Mouse (Mus musculus): ENCODE data around the gene Carns1. TPM values are rescaled to one million over a fixed set of nuclear protein-coding genes. Genes with fewer than 3 reads are reported as not detected.
A peak's percentile ranks its signal among the peaks of the same experiment; 100 is the strongest.

The Carns1 gene
- total and polyA plus RNA-seq, 2 experiments: 0.65 to 1.9 TPM

GRCm38 (mm10) chr19:4214071-4214770, 38.9 kb upstream of the Carns1 start, which contains the start of the genes Clcf1 and AC109138.7:
Gene Clcf1, plus strand, starts transcription at chr19:4214238.
Gene AC109138.7, plus strand, starts transcription at chr19:4214357.
- DNase-seq (ENCODE audit: extremely low read depth, low read depth, low spot score): no peak
- Histone ChIP-seq H3K36me3 (ENCODE audit: control insufficient read depth, insufficient read depth, low read length) (no peaks in the 10 kb centered on the region), H3K79me2 (ENCODE audit: control insufficient read depth, insufficient read depth, low read length) (no peaks in the 10 kb centered on the region), H3K9ac (ENCODE audit: low read depth, low read length) (peak within 1 kb of the TSS; percentile 86), H3K4me3 (ENCODE audit: insufficient read depth, low read depth, low read length) (peak within 1 kb of the TSS; percentile 65), H3K4me1 (ENCODE audit: control insufficient read depth, insufficient read depth, low read length) (peaks cover 5% of the 10 kb centered on the region; the same call in 1 of the 2 replicates), H3K27me3 (ENCODE audit: control insufficient read depth, insufficient read depth, low read length) (no peaks in the 10 kb centered on the region), H3K27ac (replicated peaks; ENCODE audit: insufficient read depth, low read depth, low read length) (0 out of 2 replicates have a peak within 1 kb of the TSS, but pooled peaks have one; percentile 11)
- WGBS: 2% methylated on average over 49 of the region's 49 CpGs
- no peak for TF ChIP-seq POLR2A (IDR thresholded peaks at IDR 0.05; ENCODE audit: extremely low read depth, insufficient read depth, low read length)
- no peak for TF ChIP-seq CTCF (IDR thresholded peaks at IDR 0.05; ENCODE audit: low read depth, low read length)

DNA sequence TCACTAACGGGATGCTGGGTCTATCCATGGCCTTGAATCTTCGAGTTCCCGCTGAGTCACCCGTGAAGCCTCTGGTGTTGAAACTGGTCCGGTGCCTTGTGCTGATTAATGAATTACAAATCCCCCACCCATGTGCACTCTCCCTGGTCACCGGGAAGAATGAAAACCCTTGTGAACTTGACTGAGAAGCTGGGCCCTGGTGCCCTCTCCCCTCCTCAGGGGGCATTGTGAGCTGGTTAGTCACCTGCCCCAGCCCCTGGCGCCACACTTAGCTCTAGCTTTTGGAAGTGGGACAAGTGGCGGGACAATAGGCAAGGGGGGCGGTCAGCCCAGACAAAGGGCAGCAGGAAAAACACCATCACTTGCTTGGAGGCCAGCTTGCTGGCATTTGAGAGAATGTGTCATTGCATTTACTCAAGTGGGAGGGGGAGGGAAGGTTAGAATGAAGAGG, 38.3 kb upstream of the Carns1 start:
- WGBS: 16% methylated on average over 9 of the region's 9 CpGs
- no peak overlapping the region for H3K27ac ChIP-seq (replicated peaks; ENCODE audit: insufficient read depth, low read depth, low read length)
- no peaks in the 10 kb centered on the region for H3K79me2 ChIP-seq (ENCODE audit: control insufficient read depth, insufficient read depth, low read length)
- peak; percentile 52 for DNase-seq (ENCODE audit: extremely low read depth, low read depth, low spot score)
- H3K4me1 ChIP-seq (ENCODE audit: control insufficient read depth, insufficient read depth, low read length): peaks cover 5% of the 10 kb centered on the region; the same call in 1 of the 2 replicates
- H3K27me3 ChIP-seq (ENCODE audit: control insufficient read depth, insufficient read depth, low read length): no peaks in the 10 kb centered on the region
- H3K36me3 ChIP-seq (ENCODE audit: control insufficient read depth, insufficient read depth, low read length): no peaks in the 10 kb centered on the region
- no peak for TF ChIP-seq CTCF (IDR thresholded peaks at IDR 0.05; ENCODE audit: low read depth, low read length)
- H3K9ac ChIP-seq (ENCODE audit: low read depth, low read length): no peak overlapping the region
- no peak overlapping the region for H3K4me3 ChIP-seq (ENCODE audit: insufficient read depth, low read depth, low read length)

- DNase-seq (ENCODE audit: extremely low read depth, low read depth, low spot score): no peak
- no peak for TF ChIP-seq CTCF (IDR thresholded peaks at IDR 0.05; ENCODE audit: low read depth, low read length)
- TF ChIP-seq POLR2A (IDR thresholded peaks at IDR 0.05; ENCODE audit: extremely low read depth, insufficient read depth, low read length): no peak
- Histone ChIP-seq H3K36me3 (ENCODE audit: control insufficient read depth, insufficient read depth, low read length) (no peaks in the 10 kb centered on the region), H3K9ac (ENCODE audit: low read depth, low read length) (no peak overlapping the region), H3K4me3 (ENCODE audit: insufficient read depth, low read depth, low read length) (no peak overlapping the region), H3K4me1 (ENCODE audit: control insufficient read depth, insufficient read depth, low read length) (peaks cover 5% of the 10 kb centered on the region; the same call in 1 of the 2 replicates), H3K27me3 (ENCODE audit: control insufficient read depth, insufficient read depth, low read length) (no peaks in the 10 kb centered on the region), H3K27ac (replicated peaks; ENCODE audit: insufficient read depth, low read depth, low read length) (no peak overlapping the region), H3K79me2 (ENCODE audit: control insufficient read depth, insufficient read depth, low read length) (no peaks in the 10 kb centered on the region)
- 88% methylated on average over 4 of the region's 4 CpGs for WGBS
Measured at GRCm38 (mm10) chr19:4211891-4212588, 36.8 kb upstream of the Carns1 start.

DNA sequence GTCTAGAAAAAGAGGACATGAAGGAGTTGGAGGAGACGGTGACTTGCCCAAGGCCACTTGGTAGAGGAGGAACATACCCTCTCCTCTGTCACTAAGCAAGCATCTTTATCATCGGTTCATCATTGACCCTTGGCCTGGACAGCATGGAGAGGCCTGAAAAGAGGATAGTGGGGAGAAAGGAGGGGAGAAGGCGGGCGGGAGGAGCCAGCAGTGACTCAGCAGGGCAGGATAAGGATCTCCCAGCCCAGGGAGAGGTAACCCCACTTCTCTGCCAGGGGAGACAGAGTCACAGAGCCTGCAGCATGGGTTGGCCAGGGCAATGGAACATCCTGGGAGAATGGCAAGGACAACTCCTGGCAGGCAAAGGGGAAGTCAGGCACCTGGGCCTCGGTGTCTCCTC, 33.3 kb upstream of the Carns1 start:
- Histone ChIP-seq H3K36me3 (ENCODE audit: control insufficient read depth, insufficient read depth, low read length) (no peaks in the 10 kb centered on the region), H3K4me1 (ENCODE audit: control insufficient read depth, insufficient read depth, low read length) (peaks cover under 1% of the 10 kb centered on the region; the same call in 1 of the 2 replicates), H3K27ac (replicated peaks; ENCODE audit: insufficient read depth, low read depth, low read length) (no peak overlapping the region), H3K79me2 (ENCODE audit: control insufficient read depth, insufficient read depth, low read length) (no peaks in the 10 kb centered on the region), H3K9ac (ENCODE audit: low read depth, low read length) (no peak overlapping the region), H3K27me3 (ENCODE audit: control insufficient read depth, insufficient read depth, low read length) (no peaks in the 10 kb centered on the region), H3K4me3 (ENCODE audit: insufficient read depth, low read depth, low read length) (no peak overlapping the region)
- no peak for TF ChIP-seq POLR2A (IDR thresholded peaks at IDR 0.05; ENCODE audit: extremely low read depth, insufficient read depth, low read length)
- TF ChIP-seq CTCF (IDR thresholded peaks at IDR 0.05; ENCODE audit: low read depth, low read length): no peak
- 88% methylated on average over 5 of the region's 5 CpGs for WGBS
- no peak for DNase-seq (ENCODE audit: extremely low read depth, low read depth, low spot score)

DNA sequence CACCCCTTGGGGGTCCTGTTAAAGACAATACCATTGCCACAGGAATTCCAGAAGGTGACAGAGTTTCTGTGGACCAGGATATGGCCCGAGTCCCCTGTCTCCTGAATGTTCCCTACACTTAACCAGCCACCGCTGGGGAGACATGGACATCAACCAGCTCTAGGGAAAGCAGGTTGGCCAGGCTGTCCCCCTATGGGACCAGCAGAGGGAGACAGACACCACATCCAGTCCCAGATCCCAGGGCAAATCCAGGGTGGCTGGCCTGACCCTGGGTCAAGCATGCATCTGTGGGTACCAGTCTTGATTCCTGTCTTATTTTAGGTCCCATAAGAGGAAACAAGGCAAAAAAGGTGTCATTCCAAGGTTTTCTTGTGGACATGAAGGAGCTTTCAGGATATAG, 31.7 kb upstream of the Carns1 start:
- no peaks in the 10 kb centered on the region for H3K79me2 ChIP-seq (ENCODE audit: control insufficient read depth, insufficient read depth, low read length)
- TF ChIP-seq CTCF (IDR thresholded peaks at IDR 0.05; ENCODE audit: low read depth, low read length) (peak; percentile 100), POLR2A (IDR thresholded peaks at IDR 0.05; ENCODE audit: extremely low read depth, insufficient read depth, low read length) (no peak)
- H3K36me3 ChIP-seq (ENCODE audit: control insufficient read depth, insufficient read depth, low read length): no peaks in the 10 kb centered on the region
- H3K4me1 ChIP-seq (ENCODE audit: control insufficient read depth, insufficient read depth, low read length): 0 out of 2 replicates have a peak, but pooled peaks cover 3% of the 10 kb centered on the region
- no peak overlapping the region for H3K9ac ChIP-seq (ENCODE audit: low read depth, low read length)
- 3% methylated on average over 2 of the region's 2 CpGs for WGBS
- no peak overlapping the region for H3K27ac ChIP-seq (replicated peaks; ENCODE audit: insufficient read depth, low read depth, low read length)
- H3K4me3 ChIP-seq (ENCODE audit: insufficient read depth, low read depth, low read length): no peak overlapping the region
- H3K27me3 ChIP-seq (ENCODE audit: control insufficient read depth, insufficient read depth, low read length): no peaks in the 10 kb centered on the region
- peak; percentile 60 for DNase-seq (ENCODE audit: extremely low read depth, low read depth, low spot score)
